Mouse (Mus musculus): Measurements from ENCODE around the gene Atg3.
A peak's percentile ranks its signal among the peaks of the same experiment; 100 is the strongest.

Atg3 gene

DNA sequence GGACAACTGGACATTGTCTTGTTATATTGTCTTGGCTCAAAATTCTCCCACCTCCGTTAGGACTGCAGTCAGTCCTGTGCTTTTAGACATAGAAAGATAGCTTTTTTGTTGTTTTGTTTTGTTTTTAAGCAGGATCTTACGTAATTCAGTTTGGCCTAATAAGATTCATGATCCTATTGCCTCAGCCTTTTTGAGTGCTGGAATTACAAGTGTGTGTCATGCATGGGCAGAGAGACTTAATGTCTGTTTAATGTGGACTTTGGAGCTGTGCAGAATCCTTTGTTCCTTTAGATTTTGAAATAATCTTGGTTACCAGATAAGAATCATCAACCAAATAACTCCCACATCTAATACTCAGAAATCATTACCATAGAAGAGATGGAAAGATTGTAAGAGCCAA lies 20.0 kb downstream of the Atg3 start:
- H3K27me3 ChIP-seq (ENCODE audit: insufficient read depth, low read length): no peaks in the 10 kb centered on the region
- no peak overlapping the region for H3K4me3 ChIP-seq (replicated peaks; ENCODE audit: low read length)
- H3K9me3 ChIP-seq (ENCODE audit: low read length): no peaks in the 10 kb centered on the region
- no peaks in the 10 kb centered on the region for H3K36me3 ChIP-seq (ENCODE audit: insufficient read depth, low read length)
- TF ChIP-seq CTCF (conservative IDR thresholded peaks at IDR 0.05; ENCODE audit: low read length) (no peak), POU5F1 (IDR thresholded peaks at IDR 0.05; ENCODE audit: borderline replicate concordance, low read length) (no peak), NANOG (IDR thresholded peaks at IDR 0.05; ENCODE audit: borderline replicate concordance, low read length) (no peak)
- H3K4me1 ChIP-seq (replicated peaks; ENCODE audit: low read depth, low read length): no peaks in the 10 kb centered on the region

DNA sequence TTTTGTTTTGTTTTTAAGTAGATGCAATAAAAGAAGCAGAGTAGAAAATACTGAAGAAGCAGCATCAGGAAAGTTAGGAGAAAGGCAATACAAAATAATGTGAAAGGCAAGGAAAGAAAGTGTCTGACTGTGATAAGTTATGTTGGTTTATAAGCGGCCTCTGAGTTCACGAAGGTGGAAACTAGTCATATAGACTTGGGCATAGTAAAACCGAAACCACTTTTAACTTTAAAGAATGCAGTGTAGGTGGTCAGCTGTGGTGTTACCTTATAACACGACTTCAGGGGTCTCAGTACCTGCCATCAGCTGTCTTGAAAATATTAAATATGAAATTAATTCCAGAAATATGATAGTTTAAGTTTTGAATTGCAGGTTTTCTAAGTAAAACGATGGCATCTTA lies 23.2 kb downstream of the Atg3 start:
- H3K27me3 ChIP-seq (ENCODE audit: insufficient read depth, low read length): no peaks in the 10 kb centered on the region
- no peak overlapping the region for H3K4me3 ChIP-seq (replicated peaks; ENCODE audit: low read length)
- H3K9me3 ChIP-seq (ENCODE audit: low read length): no peaks in the 10 kb centered on the region
- TF ChIP-seq POU5F1 (IDR thresholded peaks at IDR 0.05; ENCODE audit: borderline replicate concordance, low read length): no peak
- no peak for TF ChIP-seq NANOG (IDR thresholded peaks at IDR 0.05; ENCODE audit: borderline replicate concordance, low read length)
- no peak for TF ChIP-seq CTCF (conservative IDR thresholded peaks at IDR 0.05; ENCODE audit: low read length)
- no peaks in the 10 kb centered on the region for H3K4me1 ChIP-seq (replicated peaks; ENCODE audit: low read depth, low read length)
- H3K36me3 ChIP-seq (ENCODE audit: insufficient read depth, low read length): 0 out of 2 replicates have a peak, but pooled peaks cover 6% of the 10 kb centered on the region

DNA sequence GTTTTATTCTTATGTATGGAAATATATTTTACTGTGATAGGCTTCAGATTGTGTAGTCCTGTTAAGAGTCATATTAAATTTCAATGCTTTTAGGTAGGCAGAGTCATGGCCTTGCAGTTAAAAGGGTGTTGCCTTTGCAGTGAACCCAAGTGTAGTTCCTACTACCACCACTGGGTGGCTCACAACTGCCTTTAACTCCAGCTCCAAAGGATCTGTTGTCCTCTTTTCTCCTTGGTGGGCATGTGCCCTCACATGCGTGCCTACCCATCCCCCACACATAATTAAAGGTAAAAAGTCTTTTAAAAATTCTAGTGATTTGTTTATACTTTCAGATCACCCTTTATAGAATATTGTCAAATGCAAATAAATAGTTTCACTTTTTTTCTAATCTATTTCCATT lies 34.0 kb downstream of the Atg3 start:
- Histone ChIP-seq H3K9me3 (ENCODE audit: low read length) (no peaks in the 10 kb centered on the region), H3K27me3 (ENCODE audit: insufficient read depth, low read length) (no peaks in the 10 kb centered on the region), H3K4me3 (replicated peaks; ENCODE audit: low read length) (no peak overlapping the region), H3K36me3 (ENCODE audit: insufficient read depth, low read length) (no peaks in the 10 kb centered on the region), H3K4me1 (replicated peaks; ENCODE audit: low read depth, low read length) (no peaks in the 10 kb centered on the region)
- TF ChIP-seq POU5F1 (IDR thresholded peaks at IDR 0.05; ENCODE audit: borderline replicate concordance, low read length): no peak
- TF ChIP-seq CTCF (conservative IDR thresholded peaks at IDR 0.05; ENCODE audit: low read length): peak; percentile 94
- no peak for TF ChIP-seq NANOG (IDR thresholded peaks at IDR 0.05; ENCODE audit: borderline replicate concordance, low read length)

DNA sequence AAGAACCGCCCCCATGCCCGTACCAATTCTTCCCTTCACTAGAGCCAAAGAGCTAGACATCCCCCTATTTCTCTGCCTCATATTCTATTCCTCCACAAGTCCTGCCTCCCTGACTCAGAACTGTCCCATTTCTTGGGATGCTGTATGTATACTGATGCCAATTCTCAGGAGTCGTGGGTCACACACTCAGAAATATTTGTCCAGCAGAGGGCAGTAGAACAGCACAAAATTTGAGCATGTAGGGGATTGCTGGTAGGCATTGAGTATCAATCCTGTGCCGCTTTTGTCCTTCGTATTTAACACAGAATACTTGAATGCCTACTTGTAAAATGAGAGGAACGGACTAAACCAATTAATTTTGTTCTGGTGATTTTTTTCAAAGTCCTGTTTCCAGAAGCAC lies 38.2 kb downstream of the Atg3 start:
- Histone ChIP-seq H3K27me3 (ENCODE audit: insufficient read depth, low read length) (no peaks in the 10 kb centered on the region), H3K9me3 (ENCODE audit: low read length) (no peaks in the 10 kb centered on the region), H3K4me3 (replicated peaks; ENCODE audit: low read length) (no peak overlapping the region), H3K36me3 (ENCODE audit: insufficient read depth, low read length) (no peaks in the 10 kb centered on the region), H3K4me1 (replicated peaks; ENCODE audit: low read depth, low read length) (no peaks in the 10 kb centered on the region)
- TF ChIP-seq NANOG (IDR thresholded peaks at IDR 0.05; ENCODE audit: borderline replicate concordance, low read length) (no peak), CTCF (conservative IDR thresholded peaks at IDR 0.05; ENCODE audit: low read length) (peak; percentile 58)

DNA sequence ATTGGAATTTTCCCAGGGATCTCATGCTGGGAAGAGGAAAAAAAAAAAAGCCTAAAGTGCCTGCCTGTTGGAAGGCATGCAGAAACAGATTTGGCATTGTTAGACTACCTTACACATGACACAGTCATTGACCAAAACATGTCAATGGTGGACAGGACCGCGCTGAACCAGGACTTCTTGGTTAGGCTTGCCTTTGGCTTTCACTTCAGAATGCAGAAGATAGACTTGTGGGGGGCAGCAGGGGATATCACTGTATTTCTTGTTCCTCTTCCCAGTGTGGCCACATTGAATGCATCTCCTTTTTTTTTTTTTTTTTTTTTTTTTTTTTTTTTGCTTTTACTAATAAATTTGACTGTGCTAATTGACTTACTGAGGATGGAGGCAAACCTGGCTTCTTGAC lies 42.8 kb downstream of the Atg3 start:
- H3K4me1 ChIP-seq (replicated peaks; ENCODE audit: low read depth, low read length): no peaks in the 10 kb centered on the region
- TF ChIP-seq POU5F1 (IDR thresholded peaks at IDR 0.05; ENCODE audit: borderline replicate concordance, low read length): no peak
- no peak for TF ChIP-seq CTCF (conservative IDR thresholded peaks at IDR 0.05; ENCODE audit: low read length)
- no peak for TF ChIP-seq NANOG (IDR thresholded peaks at IDR 0.05; ENCODE audit: borderline replicate concordance, low read length)
- H3K9me3 ChIP-seq (ENCODE audit: low read length): no peaks in the 10 kb centered on the region
- no peaks in the 10 kb centered on the region for H3K27me3 ChIP-seq (ENCODE audit: insufficient read depth, low read length)
- H3K4me3 ChIP-seq (replicated peaks; ENCODE audit: low read length): no peak overlapping the region
- no peaks in the 10 kb centered on the region for H3K36me3 ChIP-seq (ENCODE audit: insufficient read depth, low read length)

DNA sequence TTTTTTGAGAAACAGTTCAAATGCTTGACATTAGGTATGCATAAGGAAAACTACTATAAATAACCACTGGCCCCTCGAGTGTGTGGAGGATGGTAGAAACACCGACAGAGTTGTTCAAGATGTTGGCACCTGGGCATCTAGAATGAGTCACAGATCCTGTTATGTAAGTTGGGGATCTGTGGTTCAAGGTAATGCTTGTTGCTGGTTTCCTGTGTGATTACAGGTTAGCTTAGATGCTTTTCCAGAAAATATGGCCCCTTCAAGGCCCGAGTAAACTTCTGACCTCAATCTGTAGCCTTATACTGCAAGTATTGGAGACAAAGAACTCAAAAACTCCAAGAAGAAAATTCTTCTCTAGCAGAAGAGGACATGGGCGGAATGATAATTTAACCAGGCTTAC lies 45.9 kb downstream of the Atg3 start:
- H3K27me3 ChIP-seq (ENCODE audit: insufficient read depth, low read length): no peaks in the 10 kb centered on the region
- H3K4me3 ChIP-seq (replicated peaks; ENCODE audit: low read length): no peak overlapping the region
- no peaks in the 10 kb centered on the region for H3K36me3 ChIP-seq (ENCODE audit: insufficient read depth, low read length)
- H3K4me1 ChIP-seq (replicated peaks; ENCODE audit: low read depth, low read length): no peaks in the 10 kb centered on the region
- TF ChIP-seq POU5F1 (IDR thresholded peaks at IDR 0.05; ENCODE audit: borderline replicate concordance, low read length) (no peak), CTCF (conservative IDR thresholded peaks at IDR 0.05; ENCODE audit: low read length) (no peak), NANOG (IDR thresholded peaks at IDR 0.05; ENCODE audit: borderline replicate concordance, low read length) (no peak)
- no peaks in the 10 kb centered on the region for H3K9me3 ChIP-seq (ENCODE audit: low read length)

DNA sequence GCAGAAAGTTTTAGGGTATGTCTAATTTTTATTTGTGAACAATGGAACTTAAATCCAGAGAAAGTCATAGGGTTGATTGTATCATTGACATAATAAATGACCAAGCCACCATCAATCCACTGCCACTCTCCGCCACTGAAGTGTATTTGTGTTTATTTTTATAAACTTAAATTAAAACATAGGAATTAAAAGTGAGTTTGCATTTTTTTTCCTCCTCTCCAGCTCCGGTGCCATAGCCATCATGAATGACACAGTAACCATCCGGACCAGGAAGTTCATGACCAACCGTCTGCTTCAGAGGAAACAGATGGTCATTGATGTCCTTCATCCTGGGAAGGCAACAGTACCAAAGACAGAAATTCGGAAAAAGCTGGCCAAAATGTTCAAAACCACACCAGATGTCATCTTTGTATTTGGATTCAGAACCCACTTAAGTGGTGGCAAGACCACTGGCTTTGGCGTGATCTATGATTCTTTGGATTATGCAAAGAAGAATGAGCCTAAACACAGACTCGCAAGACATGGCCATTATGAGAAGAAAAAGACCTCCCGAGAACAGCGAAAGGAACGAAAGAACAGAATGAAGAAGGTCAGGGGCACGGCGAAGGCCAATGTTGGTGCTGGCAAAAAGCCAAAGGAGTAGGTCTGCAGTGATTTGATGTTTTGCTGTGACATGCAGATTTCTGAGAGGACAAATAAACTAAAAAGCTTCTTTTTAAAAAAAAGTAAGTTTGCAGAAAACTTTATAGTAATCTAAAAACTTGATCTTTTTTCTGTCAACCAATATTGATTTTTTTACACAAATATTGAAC lies 46.5 kb downstream of the Atg3 start:
- H3K36me3 ChIP-seq (ENCODE audit: insufficient read depth, low read length): no peaks in the 10 kb centered on the region
- H3K9me3 ChIP-seq (ENCODE audit: low read length): no peaks in the 10 kb centered on the region
- H3K27me3 ChIP-seq (ENCODE audit: insufficient read depth, low read length): no peaks in the 10 kb centered on the region
- H3K4me1 ChIP-seq (replicated peaks; ENCODE audit: low read depth, low read length): no peaks in the 10 kb centered on the region
- TF ChIP-seq CTCF (conservative IDR thresholded peaks at IDR 0.05; ENCODE audit: low read length) (no peak), NANOG (IDR thresholded peaks at IDR 0.05; ENCODE audit: borderline replicate concordance, low read length) (no peak), POU5F1 (IDR thresholded peaks at IDR 0.05; ENCODE audit: borderline replicate concordance, low read length) (no peak)
- H3K4me3 ChIP-seq (replicated peaks; ENCODE audit: low read length): no peak overlapping the region

DNA sequence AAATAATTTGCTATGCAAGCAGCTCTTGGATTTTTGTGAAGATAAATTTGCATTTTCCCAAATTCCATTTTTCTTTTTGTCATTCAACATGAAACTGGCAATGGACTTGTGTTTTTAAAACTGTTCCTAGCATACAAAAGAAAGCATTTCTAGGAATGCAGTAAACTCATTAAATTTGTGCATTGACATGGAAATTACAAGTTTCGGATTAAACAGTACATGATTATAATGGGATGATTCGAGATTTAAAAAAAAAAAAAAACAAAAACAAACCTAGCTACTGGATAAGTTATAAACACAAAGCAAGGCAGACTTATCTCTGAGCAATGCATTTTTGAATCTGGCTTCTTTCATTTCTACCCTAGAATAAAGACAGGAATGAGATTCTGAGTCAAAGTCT lies 63.4 kb downstream of the Atg3 start:
- Histone ChIP-seq H3K4me3 (replicated peaks; ENCODE audit: low read length) (no peak overlapping the region), H3K36me3 (ENCODE audit: insufficient read depth, low read length) (no peaks in the 10 kb centered on the region), H3K27me3 (ENCODE audit: insufficient read depth, low read length) (no peaks in the 10 kb centered on the region), H3K9me3 (ENCODE audit: low read length) (no peaks in the 10 kb centered on the region), H3K4me1 (replicated peaks; ENCODE audit: low read depth, low read length) (peaks cover 10% of the 10 kb centered on the region; the same call in 1 of the 2 replicates)
- no peak for TF ChIP-seq NANOG (IDR thresholded peaks at IDR 0.05; ENCODE audit: borderline replicate concordance, low read length)
- no peak for TF ChIP-seq POU5F1 (IDR thresholded peaks at IDR 0.05; ENCODE audit: borderline replicate concordance, low read length)
- TF ChIP-seq CTCF (conservative IDR thresholded peaks at IDR 0.05; ENCODE audit: low read length): no peak

DNA sequence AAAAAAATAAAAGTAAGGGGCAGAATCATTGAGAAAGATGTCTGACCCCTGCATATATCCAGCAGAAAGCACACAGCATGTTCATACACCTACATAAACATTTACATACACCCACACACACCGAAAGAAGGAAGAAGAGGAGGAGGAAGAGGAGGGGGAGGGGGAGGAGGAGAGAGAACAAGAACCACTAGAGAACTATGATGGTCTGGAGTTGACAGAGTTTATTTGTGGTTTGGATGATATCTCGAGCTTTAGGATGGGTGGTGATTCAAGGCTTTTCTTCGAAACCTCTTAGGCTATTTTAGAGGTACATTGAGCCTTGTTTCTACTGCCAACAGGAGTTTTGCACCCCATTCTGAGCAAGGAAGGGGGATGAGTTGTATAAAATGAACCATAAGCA lies 64.2 kb downstream of the Atg3 start:
- Histone ChIP-seq H3K4me3 (replicated peaks; ENCODE audit: low read length) (no peak overlapping the region), H3K27me3 (ENCODE audit: insufficient read depth, low read length) (no peaks in the 10 kb centered on the region)

More for the DNA sequence above, 64.2 kb downstream of the Atg3 start:
- TF ChIP-seq NANOG (IDR thresholded peaks at IDR 0.05; ENCODE audit: borderline replicate concordance, low read length) (no peak), POU5F1 (IDR thresholded peaks at IDR 0.05; ENCODE audit: borderline replicate concordance, low read length) (no peak), CTCF (conservative IDR thresholded peaks at IDR 0.05; ENCODE audit: low read length) (no peak)
- no peaks in the 10 kb centered on the region for H3K9me3 ChIP-seq (ENCODE audit: low read length)
- no peaks in the 10 kb centered on the region for H3K36me3 ChIP-seq (ENCODE audit: insufficient read depth, low read length)
- H3K4me1 ChIP-seq (replicated peaks; ENCODE audit: low read depth, low read length): peaks cover 10% of the 10 kb centered on the region; the same call in 1 of the 2 replicates
